Mouse (Mus musculus): ENCODE measurements around the gene Clvs2.

Gene Clvs2

GRCm38 (mm10) chr10:33624131-33624879, at the start of gene Clvs2:
Clvs2 (minus strand) TSS chr10:33624769.
- DNase-seq (ENCODE audit: low spot score), result no peak

DNA sequence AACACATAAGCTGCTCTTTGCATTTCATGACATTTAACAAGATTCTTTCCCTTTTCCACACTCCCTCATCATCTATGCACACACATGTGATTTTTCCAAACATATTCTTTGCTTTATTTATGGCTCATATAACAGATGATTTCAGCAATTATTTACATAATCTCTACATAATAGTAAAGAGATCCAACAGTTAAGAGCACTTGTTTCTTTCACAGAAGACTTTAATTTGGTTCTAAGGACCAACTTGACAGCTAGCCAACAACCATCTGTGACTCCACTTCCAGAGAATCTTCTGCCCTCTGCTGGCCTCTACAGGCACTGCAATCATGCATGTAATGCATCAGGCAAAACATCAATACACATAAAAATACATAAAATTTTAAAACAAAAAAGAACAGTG, 28.6 kb upstream of the Clvs2 start:
- no peak for DNase-seq (ENCODE audit: low spot score)

DNA sequence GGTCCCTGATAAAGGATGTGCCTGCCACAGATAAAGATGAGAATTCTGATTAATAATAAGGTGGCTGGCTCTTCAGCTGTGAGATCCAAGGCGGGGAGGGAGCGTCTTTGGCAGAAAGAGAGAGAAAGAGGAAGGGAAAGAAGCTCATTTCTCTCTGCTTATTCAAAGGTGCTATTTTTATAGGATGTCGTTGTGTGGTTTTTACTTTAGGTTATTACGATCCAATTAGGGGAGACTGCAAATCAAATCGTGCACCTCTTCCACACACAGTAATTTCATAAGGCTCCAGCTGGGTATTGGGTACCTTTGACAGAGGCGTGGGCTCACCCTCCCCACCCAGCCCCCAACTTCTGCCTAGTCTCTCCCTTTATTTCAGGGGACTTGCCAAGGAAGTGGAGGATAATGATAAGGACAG, 985 bp downstream of the Clvs2 start:
- DNase-seq (ENCODE audit: low spot score), result no peak

DNA sequence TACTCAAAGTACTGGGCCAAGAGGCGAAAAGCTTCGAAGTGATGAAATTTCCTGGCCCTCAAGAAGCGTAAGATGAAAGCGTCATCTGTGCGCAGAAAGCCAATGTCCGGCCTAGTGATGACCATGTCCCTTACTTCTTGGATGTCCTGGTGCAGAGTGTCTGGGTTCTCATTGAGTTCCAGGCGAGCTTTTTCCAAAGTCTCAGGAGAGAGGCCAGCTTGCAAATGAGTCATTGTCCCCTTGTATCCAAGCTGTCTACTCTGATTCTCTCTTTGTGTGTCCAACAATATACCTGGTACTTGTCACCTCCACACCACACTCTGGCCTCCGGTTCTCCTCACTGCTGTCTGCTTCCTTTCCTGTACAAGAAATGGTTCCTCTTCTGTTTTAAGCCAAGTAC, 1.9 kb downstream of the Clvs2 start:
- DNase-seq (ENCODE audit: low spot score), result no peak

DNA sequence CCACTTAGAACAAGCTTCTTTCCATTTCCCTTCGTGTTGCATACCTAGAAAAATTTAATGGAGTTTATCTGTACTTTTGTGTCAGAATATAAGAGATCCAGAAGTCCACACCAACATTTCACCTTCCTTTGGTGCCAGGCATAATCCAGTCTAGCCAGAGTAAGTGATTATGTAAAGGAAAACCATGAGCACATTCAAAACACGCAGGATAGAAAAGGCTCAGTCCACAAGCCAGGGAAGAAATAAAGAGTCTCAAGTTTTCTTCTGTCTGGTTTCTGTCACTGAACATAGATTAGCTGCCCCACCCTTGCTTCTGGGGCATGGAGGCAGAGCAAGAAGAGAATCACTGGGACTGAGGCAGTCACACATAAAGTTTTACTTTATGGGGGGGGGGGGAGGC, 8.4 kb downstream of the Clvs2 start:
- no peak for DNase-seq (ENCODE audit: low spot score)

- DNase-seq (ENCODE audit: low spot score), result no peak
Measured at GRCm38 (mm10) chr10:33613197-33613596, 11.4 kb downstream of the Clvs2 start.

DNA sequence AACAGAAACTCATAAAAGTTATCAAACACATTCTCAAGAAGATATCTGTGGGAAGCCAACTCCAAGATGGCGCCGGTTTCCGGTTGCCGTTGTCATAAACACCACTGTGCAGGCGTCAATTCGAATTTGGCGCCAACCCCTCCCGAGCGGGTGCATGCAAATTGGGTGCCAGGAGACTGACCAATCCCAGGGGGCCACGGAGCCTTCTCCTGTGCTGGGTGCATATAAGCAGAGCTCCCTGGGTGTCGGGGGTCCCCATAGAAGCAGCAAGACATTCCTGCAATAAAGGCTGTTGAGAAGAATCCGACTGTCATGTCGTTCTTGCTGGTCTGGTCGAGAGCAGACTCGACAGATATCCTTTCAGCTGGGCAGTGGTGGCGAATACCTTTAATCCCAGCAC, 31.8 kb downstream of the Clvs2 start:
- DNase-seq (ENCODE audit: low spot score), result no peak

DNA sequence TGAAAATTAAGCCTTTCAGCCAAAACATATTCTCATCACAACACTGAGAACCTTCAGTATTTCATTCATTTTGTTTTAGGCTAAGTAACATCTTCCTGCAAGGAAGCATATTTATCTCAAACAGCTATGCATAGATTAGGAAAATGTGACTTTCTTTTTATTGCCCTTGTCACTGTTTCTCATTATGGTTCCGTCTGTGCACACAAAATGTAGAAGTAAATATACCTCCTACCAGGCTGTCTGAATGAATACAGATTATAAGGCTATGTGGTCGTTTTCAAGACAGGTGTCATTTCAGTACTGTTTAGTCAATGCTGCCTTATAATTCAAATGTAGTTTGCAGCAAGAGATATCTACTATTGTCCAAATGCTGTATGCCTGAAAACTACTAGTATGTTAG, 35.8 kb downstream of the Clvs2 start:
- DNase-seq (ENCODE audit: low spot score), result no peak

- DNase-seq (ENCODE audit: low spot score), result no peak
Measured at GRCm38 (mm10) chr10:33587118-33587517, 37.5 kb downstream of the Clvs2 start.

DNA sequence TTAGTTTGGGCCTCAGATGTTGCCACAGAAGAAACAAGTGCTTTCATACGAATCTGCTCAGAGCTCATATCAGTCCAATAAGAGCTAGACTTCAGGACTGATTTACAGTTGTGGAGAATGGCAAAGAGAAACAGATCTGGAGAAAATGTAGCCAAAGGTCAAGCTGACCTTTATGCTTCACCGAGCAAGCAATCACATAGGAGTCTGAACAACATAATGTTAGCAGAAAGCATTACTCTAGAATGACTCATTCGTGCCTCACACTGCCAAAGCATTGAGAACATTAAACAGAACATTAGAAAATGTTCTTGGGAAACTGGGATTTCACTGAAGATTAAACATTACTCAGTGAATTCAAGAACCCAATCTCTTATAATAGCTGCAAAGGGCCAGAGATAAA, 66.5 kb downstream of the Clvs2 start:
- no peak for DNase-seq (ENCODE audit: low spot score)

GRCm38 (mm10) chr10:33540331-33540730, 84.2 kb downstream of the Clvs2 start:
- no peak for DNase-seq (ENCODE audit: low spot score)
